9 mouse cellular contexts compared by ENCODE assay signal in the genomic region with DNA sequence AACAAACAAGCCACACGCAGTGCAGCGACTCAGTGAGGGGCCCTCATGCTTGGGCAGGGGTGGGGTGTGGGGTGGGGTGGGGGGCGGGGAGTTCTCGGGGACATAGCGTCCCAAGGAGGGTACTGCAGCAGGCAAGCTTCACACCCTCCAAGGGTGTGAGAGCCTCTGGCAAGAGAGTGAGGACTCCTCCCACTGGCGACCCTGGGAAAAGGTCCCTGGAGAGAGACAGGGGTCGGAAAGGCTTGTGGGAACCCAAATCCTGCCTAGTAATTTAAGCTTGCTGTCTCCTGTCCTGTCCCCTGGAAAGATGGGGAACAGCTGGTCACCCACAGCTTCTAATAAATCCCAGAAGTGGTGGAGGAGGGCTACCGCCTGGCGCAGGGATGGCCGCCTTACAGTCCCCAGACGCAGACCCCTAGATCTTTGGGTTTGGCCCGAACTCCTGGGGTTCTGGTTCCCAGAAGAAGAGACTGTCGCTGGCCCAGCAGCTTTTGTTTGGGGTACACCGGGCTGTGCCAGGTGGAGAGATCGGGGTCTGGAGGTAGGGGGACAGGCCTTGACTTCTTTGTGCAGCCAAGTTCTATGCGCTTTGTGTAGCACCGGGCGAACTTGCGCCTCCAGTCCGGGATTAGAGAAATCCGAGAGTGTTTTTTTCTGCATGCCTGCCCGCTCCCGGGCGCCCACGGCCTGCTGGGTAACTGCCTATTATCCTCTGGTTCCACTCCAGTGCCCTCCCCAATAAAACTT. TPM values are rescaled to one million over a fixed set of nuclear protein-coding genes. Genes with fewer than 3 reads are reported as not detected.
A peak's percentile ranks its signal among the peaks of the same experiment; 100 is the strongest.
DNase-seq lines count a peak whose midpoint lies in the region; ATAC-seq and TF ChIP-seq lines count a peak whose summit lies in the region.
"Had no signal": no experiment of that assay in that cellular context is flagged by ENCODE, and none has a peak within 500 bp of the region (broad histone marks: within the 10 kb centered on the region; RNA-seq: fewer than 3 reads in every experiment).

No protein-coding gene starts in this region.

- TF ChIP-seq CTCF in kidney, adult 2 months (conservative IDR thresholded peaks at IDR 0.05; ENCODE audit: insufficient read depth, insufficient read length, low read depth, low read length): no peak

- H3K4me3 ChIP-seq in ES-E14 (ENCODE audit: insufficient read depth in 1 of 2, low read depth in 1 of 2, low read length in 2 of 2, poor library complexity in 1 of 2, severe bottlenecking in 1 of 2): peak overlapping the region; percentile 42 to 50; a peak in 3 of 4 replicates
- H3K4me3 ChIP-seq in forebrain, embryonic 11.5 days (ENCODE audit: low read depth, low read length): peak overlapping the region; percentile 21; the same call in 1 of the 2 replicates
- H3K4me3 ChIP-seq in kidney, adult 2 months (ENCODE audit: insufficient read depth, low read depth, low read length): no peak overlapping the region

- peaks cover 8% of the 10 kb centered on the region for H3K27me3 ChIP-seq in forebrain, embryonic 11.5 days (ENCODE audit: control insufficient read depth, insufficient read depth, low read length)
- no peaks in the 10 kb centered on the region; the same call in 1 of the 2 replicates for H3K27me3 ChIP-seq in kidney, adult 2 months (replicated peaks; ENCODE audit: control insufficient read depth, insufficient read depth, low read length)

- no peak overlapping the region for H3K9ac ChIP-seq in ES-E14 (ENCODE audit: insufficient read depth, low read depth, low read length, poor library complexity, severe bottlenecking)
- H3K9ac ChIP-seq in forebrain, embryonic 11.5 days (ENCODE audit: low read length): peak overlapping the region; percentile 60

- DNase-seq in ES-E14 (ENCODE audit: low read depth, low spot score) (no peak), MN1 (ENCODE audit: low spot score) (no peak), adipocyte (ENCODE audit: low spot score) (no peak)
- DNase-seq in forebrain, embryonic 11.5 days (ENCODE audit: low spot score): peak; percentile 85
- peak; percentile 48 for DNase-seq in kidney, adult 2 months
- peak; percentile 70 for DNase-seq in mesoderm, embryonic 11.5 days (ENCODE audit: low read depth, low spot score)
- DNase-seq in right cerebral cortex, adult 18-20 months: no peak
- no peak for DNase-seq in ovary, postnatal 10 days (ENCODE audit: low spot score)

- peaks cover 0 to 3% of the 10 kb centered on the region in 2 experiments; a peak in 2 of 4 replicates for H3K4me1 ChIP-seq in ES-E14 (ENCODE audit: control insufficient read depth in 2 of 2, insufficient read depth in 2 of 2, low read length in 2 of 2, poor library complexity in 1 of 2)
- H3K4me1 ChIP-seq in forebrain, embryonic 11.5 days (replicated peaks; ENCODE audit: control insufficient read depth, insufficient read depth, low read length): peaks cover 17% of the 10 kb centered on the region
- no peaks in the 10 kb centered on the region for H3K4me1 ChIP-seq in kidney, adult 2 months (ENCODE audit: control insufficient read depth, insufficient read depth, low read length)

- H3K4me2 ChIP-seq in forebrain, embryonic 11.5 days (ENCODE audit: low read depth, low read length, severe bottlenecking): peak overlapping the region; percentile 55

- no peaks in the 10 kb centered on the region for H3K9me3 ChIP-seq in ES-E14 (ENCODE audit: control insufficient read depth, insufficient read depth, low read depth, low read length)
- H3K9me3 ChIP-seq in forebrain, embryonic 11.5 days (ENCODE audit: control insufficient read depth, low read length): no peaks in the 10 kb centered on the region

- no peaks in the 10 kb centered on the region for H3K36me3 ChIP-seq in ES-E14 (ENCODE audit: control insufficient read depth, insufficient read depth, low read length, poor library complexity, severe bottlenecking)
- H3K36me3 ChIP-seq in forebrain, embryonic 11.5 days (ENCODE audit: control insufficient read depth, insufficient read depth, low read length): no peaks in the 10 kb centered on the region
- H3K36me3 ChIP-seq in kidney, adult 2 months (ENCODE audit: control insufficient read depth, insufficient read depth, low read length): no peaks in the 10 kb centered on the region

- TF ChIP-seq POLR2A in kidney, adult 2 months (IDR thresholded peaks at IDR 0.05; ENCODE audit: low read depth, low read length): no peak

- H3K27ac ChIP-seq in ES-E14 (ENCODE audit: insufficient read depth, low read depth, low read length, poor library complexity, severe bottlenecking): no peak overlapping the region
- H3K27ac ChIP-seq in forebrain, embryonic 11.5 days (ENCODE audit: low read depth, low read length): peak overlapping the region; percentile 91
- H3K27ac ChIP-seq in kidney, adult 2 months (ENCODE audit: insufficient read depth, low read depth, low read length): no peak overlapping the region
- H3K27ac ChIP-seq: macrophage had no signal

- WGBS in forebrain, embryonic 11.5 days: under 1% methylated on average over 25 of the region's 25 CpGs
- 6% methylated on average over 25 of the region's 25 CpGs for WGBS in kidney, adult 2 months

- peak; percentile 88 for ATAC-seq in forebrain, embryonic 11.5 days (replicated peaks; ENCODE audit: low FRiP score)

- in situ Hi-C loops in ES-E14 (cut with MboI; ENCODE audit: low sequenced_read_pairs in 2 of 2, unreplicated experiment in 2 of 2): no loop called here

TF ChIP-seq in ES-E14, 5 proteins besides CTCF, POLR2A, EP300 and RAD21:
- TF ChIP-seq ZC3H11A (IDR thresholded peaks at IDR 0.05; ENCODE audit: borderline replicate concordance, low read depth, low read length) (no peak), MAFK (IDR thresholded peaks at IDR 0.05; ENCODE audit: insufficient read depth, low read depth, low read length) (no peak), ZNF384 (IDR thresholded peaks at IDR 0.05; ENCODE audit: low read depth, low read length) (no peak), CHD2 (IDR thresholded peaks at IDR 0.05; ENCODE audit: low read depth, low read length) (no peak), HCFC1 (IDR thresholded peaks at IDR 0.05; ENCODE audit: borderline replicate concordance, insufficient read depth, low read length) (no peak)

RNA-seq across cellular contexts. Expression of gene Uncx, which starts 56.1 kb away (rescaled TPM):
- total RNA-seq in ES-E14 (2012; rRNA removed): 0.16 TPM in 1 of 2 replicates, not detected in the other
- 27.3 and 28.2 TPM in 2 replicates for polyA plus RNA-seq in forebrain, embryonic 11.5 days (2014; fragmentation: Nextera tagmentation; extraction: Ambion mirVana)
- 1.1 and 1.5 TPM in 2 replicates for polyA plus RNA-seq in kidney, adult 2 months (2012; rRNA removed)
- polyA plus RNA-seq: macrophage had no signal

Comparison
In these comparisons a context has a peak if more than half of its experiments do, and no peak if none do; other contexts are left out.
1. DNase-seq: peak in forebrain, embryonic 11.5 days (single experiment), kidney, adult 2 months (single experiment) and mesoderm, embryonic 11.5 days (single experiment); none in ES-E14 (single experiment), MN1 (single experiment), right cerebral cortex, adult 18-20 months (single experiment), adipocyte (single experiment) and ovary, postnatal 10 days (single experiment).
2. RNA of gene Uncx, which starts 56.1 kb away (polyA plus RNA-seq): 27.3 to 28.2 TPM in forebrain, embryonic 11.5 days; 1.1 to 1.5 TPM in kidney, adult 2 months; every median in the first group is over 10 times any median in the second.